Mouse (Mus musculus): ENCODE measurements at regions not wholly inside any gene's neighbourhood (a gene's known extent, or its start where the extent isn't known, plus 50 kb on each side); places are given as distances from the start of the nearest gene placed in this dataset.
A peak's percentile ranks its signal among the peaks of the same experiment; 100 is the strongest.

- DNase-seq (ENCODE audit: inconsistent ontology term): no peak
Observed at GRCm38 (mm10) chr2:149467801-149468200, 62.9 kb downstream of the Cst10 start.

- DNase-seq (ENCODE audit: inconsistent ontology term): no peak
Observed at GRCm38 (mm10) chr2:149472411-149472810, 67.6 kb downstream of the Cst10 start.

DNA sequence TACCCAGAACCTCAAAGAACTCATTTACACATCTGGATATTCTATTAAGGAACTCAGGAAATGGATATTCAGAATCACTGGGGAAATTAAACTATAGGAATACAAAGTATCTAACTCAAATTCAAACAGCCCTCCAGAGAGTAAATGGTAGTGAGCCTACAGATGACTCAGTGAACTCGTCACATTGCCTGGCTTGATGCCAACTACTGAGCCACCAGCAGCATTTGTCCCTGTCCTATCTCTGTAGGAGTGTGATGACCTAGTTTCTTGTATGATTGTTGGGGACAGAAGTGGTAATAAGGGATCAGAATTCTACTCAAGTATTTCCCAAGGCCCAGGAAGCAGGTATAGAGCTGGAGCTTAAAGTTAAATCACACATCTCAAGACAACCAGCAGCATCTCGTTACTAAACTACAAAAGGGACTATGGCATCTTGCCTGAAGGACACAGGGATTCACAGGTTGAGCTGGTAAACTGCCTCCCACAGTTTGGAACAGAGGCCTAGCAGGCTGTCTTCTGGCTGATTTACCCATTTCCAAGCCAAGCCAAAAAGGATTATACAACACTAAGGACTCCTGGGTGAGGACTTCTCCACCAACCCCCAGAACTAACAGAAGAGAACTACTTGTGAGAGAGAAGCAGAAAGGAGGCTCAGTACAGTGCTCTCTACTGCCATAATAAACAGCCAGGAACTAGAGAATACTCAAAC is 88.6 kb downstream of the Cst10 start:
- DNase-seq (ENCODE audit: inconsistent ontology term): peak; percentile 75

DNA sequence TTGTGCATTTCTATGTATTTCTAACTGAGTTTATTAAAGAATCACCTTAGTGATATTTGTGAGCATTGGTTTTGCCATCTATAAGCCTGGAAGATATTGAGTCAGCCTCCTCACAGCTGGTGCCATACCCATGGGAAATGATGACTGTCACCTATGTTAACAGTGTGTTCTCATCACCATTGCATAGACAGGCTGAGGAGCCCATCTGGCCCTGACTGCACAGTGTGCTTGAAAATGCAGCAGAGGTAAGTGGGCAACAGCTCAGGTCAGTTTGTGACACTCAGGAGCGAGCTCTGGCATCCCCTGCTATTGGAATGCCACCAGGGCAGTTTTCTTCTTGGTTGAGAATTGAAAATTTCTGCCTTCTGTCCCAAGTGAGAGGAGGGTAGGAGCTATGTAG is 108.0 kb downstream of the Cst10 start:
- DNase-seq (ENCODE audit: inconsistent ontology term): no peak

GRCm38 (mm10) chr2:149524424-149524823 is 119.6 kb downstream of the Cst10 start:
- no peak for DNase-seq (ENCODE audit: inconsistent ontology term)

- no peak for DNase-seq (ENCODE audit: inconsistent ontology term)
Observed at GRCm38 (mm10) chr2:149542837-149543236, 138.0 kb downstream of the Cst10 start.

DNA sequence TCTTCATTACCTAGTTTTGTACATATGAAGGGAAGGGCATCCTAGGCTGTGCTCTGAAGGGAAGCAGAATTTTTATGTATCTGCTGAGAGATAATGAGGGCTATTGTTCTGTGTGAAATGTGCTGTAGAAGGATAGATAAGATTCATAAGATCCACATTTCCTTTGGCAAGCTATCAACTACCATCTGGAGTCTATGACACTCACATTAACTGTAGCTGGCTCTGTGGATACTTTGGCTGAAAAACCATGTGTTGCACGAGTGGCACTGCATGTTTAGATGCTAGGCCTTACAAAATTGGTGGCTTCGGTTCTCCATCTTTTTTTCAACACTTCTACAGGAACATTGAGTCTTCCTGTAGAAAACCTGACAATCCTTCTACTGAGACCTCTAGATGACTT is 140.9 kb downstream of the Cst10 start:
- no peak for DNase-seq (ENCODE audit: inconsistent ontology term)

GRCm38 (mm10) chr2:149546639-149547200 is 141.9 kb downstream of the Cst10 start:
- no peak for DNase-seq (ENCODE audit: inconsistent ontology term)

DNA sequence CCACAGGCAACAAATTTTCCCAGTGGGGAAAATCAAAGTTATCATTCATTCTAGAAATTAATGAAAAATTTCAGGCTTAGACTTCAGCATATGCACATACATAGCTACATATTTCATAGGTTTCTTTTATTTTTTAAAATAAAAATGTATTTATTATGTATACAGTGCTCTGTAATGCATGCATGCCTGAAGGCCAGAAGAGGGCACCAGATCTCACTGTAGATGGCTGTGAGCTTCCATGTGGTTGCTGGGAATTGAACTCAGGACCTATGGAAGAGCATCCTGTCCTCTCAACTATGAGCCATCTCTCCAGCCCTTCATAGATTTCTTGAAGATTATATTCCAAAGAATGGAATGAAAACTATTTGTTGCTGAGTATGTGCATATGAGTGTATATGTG is 150.4 kb downstream of the Cst10 start:
- no peak for DNase-seq (ENCODE audit: inconsistent ontology term)

- peak; percentile 44 for DNase-seq (ENCODE audit: inconsistent ontology term)
Observed at GRCm38 (mm10) chr2:149573773-149574172, 168.9 kb downstream of the Cst10 start.

DNA sequence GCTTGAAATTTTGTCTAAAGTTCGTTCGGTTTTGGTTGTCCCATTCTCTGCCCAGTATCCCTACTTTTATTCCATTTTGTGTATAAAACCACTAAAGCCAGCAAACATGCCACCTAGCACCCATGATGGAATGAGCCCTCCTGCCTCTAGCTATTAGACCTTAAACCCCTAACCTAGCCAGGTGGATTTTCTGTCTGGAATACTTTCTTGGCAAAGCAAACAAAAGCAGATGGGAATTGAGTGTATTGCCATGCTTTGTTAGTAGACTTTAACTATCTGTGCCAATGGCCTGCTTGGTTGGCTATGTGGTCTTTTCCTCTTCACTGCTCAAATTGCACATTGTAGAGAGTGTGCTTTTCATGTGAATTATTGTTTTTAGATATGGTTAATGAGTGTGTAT is 197.7 kb downstream of the Cst10 start:
- DNase-seq (ENCODE audit: inconsistent ontology term): no peak

- DNase-seq (ENCODE audit: inconsistent ontology term): no peak
Observed at GRCm38 (mm10) chr2:149613381-149613780, 208.5 kb downstream of the Cst10 start.

DNA sequence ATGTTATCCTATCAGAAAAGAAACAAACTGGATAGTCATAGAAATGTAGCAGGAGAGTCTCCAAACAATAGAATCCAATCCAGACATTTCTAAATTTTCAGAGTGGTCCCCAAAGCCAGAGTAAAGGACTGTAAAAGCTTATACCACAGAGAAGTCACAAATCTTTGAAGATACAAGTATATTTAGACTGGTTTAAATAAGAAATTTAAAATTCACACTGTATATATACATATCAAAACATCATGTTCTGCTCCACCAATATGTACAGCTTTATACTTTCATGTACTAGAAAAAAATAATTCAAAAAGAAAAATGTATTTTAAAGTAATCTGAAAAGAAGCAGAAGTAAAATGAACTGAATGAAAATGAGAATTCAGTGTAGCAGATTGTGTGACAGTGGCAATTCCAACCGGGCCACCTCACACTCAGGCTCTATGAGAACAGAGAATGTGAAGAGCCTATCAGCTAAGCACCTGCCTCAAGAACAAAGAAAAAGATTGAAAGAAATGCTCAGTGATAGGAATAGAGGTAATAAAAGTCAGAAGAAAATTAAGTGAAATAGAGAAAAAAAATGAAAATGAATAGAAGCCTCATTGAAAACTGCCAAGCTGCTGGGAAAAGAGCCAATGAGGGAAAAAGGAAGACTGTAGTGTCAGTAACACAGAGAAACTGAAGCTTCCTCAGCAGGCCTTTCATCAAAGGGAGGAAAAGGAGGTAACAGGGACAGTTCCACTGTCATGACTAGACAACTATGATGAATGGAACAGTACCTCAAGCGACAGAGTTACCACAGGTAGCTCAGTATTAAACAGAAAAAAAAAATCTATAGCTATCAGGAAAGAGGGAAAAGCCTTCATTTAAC is 209.5 kb downstream of the Cst10 start:
- no peak for DNase-seq (ENCODE audit: inconsistent ontology term)

DNA sequence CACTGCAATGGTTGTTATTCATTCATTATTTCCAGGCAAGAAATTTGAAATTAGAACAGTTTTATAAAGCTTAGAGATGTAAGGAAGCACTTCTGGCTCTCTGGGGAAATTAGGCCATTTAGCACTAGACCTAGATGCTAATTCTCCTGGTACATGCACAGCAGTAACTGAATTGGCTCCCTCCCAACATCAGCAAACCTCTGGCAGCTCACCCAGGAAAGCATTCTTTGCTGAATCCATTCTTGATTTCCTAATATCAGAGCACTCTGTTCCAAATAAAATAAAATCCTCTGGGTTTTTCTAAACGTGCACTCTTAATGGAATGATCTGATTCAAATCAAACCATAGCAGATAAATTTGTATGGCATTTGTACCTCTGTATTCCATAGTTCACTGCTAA is 203.4 kb upstream of the Syndig1 start:
- peak; percentile 57 for DNase-seq (ENCODE audit: inconsistent ontology term)

GRCm38 (mm10) chr2:149641207-149641606 is 187.8 kb upstream of the Syndig1 start:
- DNase-seq (ENCODE audit: inconsistent ontology term): no peak

- peak; percentile 50 for DNase-seq (ENCODE audit: inconsistent ontology term)
Observed at GRCm38 (mm10) chr2:149651829-149652228, 177.2 kb upstream of the Syndig1 start.

- DNase-seq (ENCODE audit: inconsistent ontology term): no peak
Observed at GRCm38 (mm10) chr2:149661086-149661485, 167.9 kb upstream of the Syndig1 start.

DNA sequence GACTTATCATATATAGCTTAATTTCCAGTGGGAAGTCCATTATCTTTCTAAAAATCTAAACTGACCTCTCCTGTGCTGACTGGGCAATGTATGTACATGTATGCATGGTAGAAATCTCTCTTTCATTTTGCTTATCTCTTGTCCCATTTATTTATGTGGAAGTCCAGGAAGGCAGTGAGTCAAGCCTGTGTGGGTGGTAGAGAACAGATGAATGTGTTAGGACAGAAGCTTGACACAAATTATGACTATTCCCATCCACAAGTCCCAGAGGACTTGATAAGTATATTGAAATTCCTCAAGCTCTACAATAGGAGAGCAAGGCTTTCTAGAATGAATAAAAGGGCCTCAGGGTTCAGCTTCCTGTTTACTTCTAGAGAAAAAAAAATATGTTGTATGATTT is 164.6 kb upstream of the Syndig1 start:
- no peak for DNase-seq (ENCODE audit: inconsistent ontology term)

DNA sequence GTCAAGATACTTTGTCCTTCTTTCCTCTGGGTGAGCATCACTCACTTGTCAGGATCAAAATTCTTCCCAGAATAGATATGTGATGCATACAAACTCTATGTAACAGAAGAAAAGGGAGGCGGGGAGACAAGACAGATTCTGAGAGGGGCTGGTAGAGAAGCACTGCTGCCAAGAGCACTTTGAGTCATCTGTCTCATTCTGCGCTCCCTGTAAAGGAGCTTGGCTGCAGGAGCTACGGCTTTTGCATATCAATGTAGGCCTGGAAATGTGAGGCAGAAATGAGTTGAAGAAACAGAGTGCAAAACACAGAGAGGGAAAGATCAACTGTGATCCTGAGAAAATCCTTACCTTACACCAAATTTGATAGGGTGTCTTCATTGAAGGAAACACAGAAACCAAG is 162.6 kb upstream of the Syndig1 start:
- DNase-seq (ENCODE audit: inconsistent ontology term): peak; percentile 50

DNA sequence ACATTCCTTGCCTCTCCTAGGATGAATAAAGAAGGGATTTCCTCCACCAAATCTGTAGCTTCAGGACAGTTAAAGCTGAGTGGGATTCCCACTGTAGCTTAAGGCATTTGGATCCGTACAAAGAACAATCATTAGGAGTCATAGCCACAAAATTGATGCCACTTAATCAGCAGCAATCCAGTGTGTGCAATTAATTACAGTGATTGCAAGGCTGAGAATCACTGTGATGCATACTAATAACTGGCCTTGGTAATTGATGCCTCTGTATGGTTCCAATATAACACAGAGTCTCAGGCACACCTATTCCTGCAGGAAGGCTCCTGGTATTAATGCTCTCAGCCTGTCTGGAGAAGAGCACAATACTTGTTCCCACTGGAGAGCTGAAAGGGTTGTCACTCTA is 157.1 kb upstream of the Syndig1 start:
- peak; percentile 25 for DNase-seq (ENCODE audit: inconsistent ontology term)

DNA sequence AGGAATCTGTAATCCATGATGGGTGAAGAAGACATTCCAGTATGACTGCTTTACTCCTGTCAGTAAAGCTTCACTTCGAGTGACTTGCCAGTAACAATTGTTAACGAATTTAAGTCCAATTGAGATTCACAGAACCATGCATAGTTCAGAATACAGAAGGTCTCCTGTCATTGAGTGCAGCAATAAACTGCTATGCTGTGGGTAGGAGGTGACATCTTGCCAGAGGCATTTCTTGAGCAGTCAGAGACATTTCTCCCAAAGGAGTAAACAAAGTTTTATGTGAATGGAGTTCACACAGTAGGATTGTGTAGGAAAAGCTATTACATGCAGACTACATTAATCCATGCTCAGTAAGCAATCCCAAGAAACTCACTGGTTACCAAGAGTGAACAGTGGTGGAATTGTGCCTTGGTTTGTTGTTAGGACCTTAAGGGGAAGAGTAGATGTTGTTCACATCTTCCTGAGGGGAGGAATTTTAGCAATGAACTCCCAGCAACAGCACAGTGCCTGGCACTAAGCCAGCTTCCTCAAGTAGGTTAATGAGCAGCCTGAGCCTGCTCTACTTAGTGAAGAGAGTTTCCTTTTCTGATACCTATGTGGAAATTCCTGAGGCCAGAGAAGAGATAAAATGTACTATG is 149.1 kb upstream of the Syndig1 start:
- DNase-seq (ENCODE audit: inconsistent ontology term): peak; percentile 66

DNA sequence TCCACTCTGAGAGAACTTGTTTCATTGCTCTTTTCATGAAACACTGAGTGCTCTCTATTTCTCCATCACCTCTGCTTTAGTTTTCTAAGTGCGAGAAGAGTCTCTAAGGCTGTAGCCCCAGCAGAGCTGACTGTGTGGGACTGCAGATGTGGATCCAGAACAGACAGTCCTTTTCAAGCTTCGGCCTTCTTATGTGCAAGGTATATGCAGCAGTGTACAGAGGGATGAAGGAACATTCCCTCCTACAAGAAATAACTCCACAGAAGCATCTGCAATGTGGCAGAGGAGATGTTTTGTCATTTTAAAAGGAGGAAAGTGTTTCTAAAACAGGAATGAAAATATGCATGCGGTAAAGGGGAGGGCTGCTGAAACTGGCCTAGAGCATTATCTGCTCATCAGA is 106.7 kb upstream of the Syndig1 start:
- no peak for DNase-seq (ENCODE audit: inconsistent ontology term)

Measured in Muller cell, postnatal 12 days (primary cell).